Mouse (Mus musculus) hindbrain, embryonic 12.5 days (tissue): ENCODE measurements at regions not wholly inside any gene's neighbourhood (a gene's known extent, or its start where the extent isn't known, plus 50 kb on each side); places are given as distances from the start of the nearest gene placed in this dataset.

ENCODE experiments used
- ATAC-seq: fragments of 200-750 bp; cut with Nextera tagmentation; 2 replicates; pipeline ENCODE4 v1.8.0; 2017; ENCODE audit warnings: moderate TSS enrichment; ENCODE audit not compliant: low FRiP score
- H3K27ac ChIP-seq: fragments of 300-500 bp; sonication (generic); 2 replicates; pipeline ENCODE4 v1.5.1; 2016; ENCODE audit warnings: mild to moderate bottlenecking
- H3K27me3 ChIP-seq: fragments of 300-500 bp; sonication (generic); 2 replicates; pipeline ENCODE4 v1.6.1; 2016; ENCODE audit warnings: mild to moderate bottlenecking
- H3K36me3 ChIP-seq: fragments of 300-500 bp; sonication (generic); 2 replicates; pipeline ENCODE4 v1.6.1; 2016; ENCODE audit warnings: mild to moderate bottlenecking
- H3K4me1 ChIP-seq: fragments of 300-500 bp; sonication (generic); 2 replicates; pipeline ENCODE4 v1.6.1; 2016
- H3K4me2 ChIP-seq: fragments of 300-500 bp; sonication (generic); replicated peaks from 2 replicates; pipeline ENCODE4 v1.6.1; 2016; ENCODE audit warnings: mild to moderate bottlenecking
- H3K4me3 ChIP-seq: fragments of 300-500 bp; sonication (generic); 2 replicates; pipeline ENCODE4 v1.5.1; 2016; ENCODE audit warnings: mild to moderate bottlenecking
- H3K9ac ChIP-seq: fragments of 300-500 bp; sonication (generic); 2 replicates; pipeline ENCODE4 v1.6.1; 2016; ENCODE audit warnings: mild to moderate bottlenecking, moderate library complexity
- H3K9me3 ChIP-seq: fragments of 300-500 bp; sonication (generic); replicated peaks from 2 replicates; pipeline ENCODE4 v1.6.1; 2016; ENCODE audit warnings: mild to moderate bottlenecking
- WGBS: fragments of 180-500 bp; shearing (Covaris S2); methylation state at CpG from one replicate; pipeline ENCODE4 v1.1.7; 2016; 5-methylcytosine and 5-hydroxymethylcytosine counted together

DNA sequence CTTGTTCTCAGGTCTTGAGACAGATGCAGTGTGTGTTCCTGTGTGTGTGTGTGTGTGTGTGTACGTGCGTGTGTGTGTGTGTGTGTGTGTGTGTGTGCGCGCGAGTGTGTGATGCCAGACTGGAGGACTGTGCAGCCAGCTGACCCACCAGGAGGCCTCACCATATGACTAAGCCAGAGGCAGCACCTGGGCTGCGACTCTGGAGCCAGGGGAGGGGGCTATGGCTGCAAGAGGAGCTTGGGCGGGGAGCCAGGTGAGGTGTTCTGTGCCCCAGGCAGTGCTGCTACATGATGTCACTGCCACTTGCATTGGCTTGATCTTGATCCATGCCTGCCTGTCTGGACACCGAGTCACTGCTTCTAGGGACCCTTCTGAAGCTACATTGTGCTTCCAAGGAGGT, 517.1 kb downstream of the Vrk1 start:
- H3K27ac ChIP-seq = no peak overlapping the region
- ATAC-seq = 0 out of 2 replicates have a peak, but pooled peaks have one; percentile 38
- WGBS = 58% methylated on average over 8 of the region's 8 CpGs

DNA sequence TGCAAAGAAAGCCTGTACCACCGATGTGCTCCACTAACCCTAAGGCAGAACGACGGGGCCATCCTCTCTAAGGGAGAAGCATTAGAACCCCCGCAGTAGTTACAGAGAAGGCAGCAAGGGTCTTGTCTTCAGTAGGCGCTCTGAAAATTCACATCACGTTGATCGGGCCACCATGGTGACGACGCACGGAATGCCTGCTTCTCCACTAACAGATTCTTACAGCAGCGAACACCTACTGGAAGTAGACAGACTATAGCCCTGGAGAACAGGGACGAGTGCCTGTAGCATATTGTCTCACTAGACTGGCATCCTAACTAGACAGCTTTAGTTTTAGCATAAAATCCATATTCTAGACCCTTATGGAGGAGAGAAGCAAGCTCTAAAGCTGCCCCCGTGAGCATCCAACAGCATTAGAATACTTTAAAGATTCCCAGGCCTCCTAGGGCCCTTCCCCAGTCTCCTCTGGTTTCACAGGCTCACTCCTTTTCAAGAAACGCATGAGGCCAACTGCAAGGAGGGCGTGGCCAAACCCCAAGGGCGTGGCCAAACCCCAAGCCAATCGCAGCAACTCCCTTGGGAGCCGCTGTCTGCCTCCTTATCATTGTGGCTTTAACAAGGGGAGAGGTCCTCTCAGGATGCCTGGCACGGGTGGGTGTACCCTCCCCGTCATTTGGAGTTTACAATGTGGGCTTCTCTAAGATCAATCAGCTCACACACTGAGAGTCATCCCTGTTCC, 517.8 kb downstream of the Vrk1 start:
- no peak overlapping the region for H3K9ac ChIP-seq
- H3K4me3 ChIP-seq = no peak overlapping the region
- H3K36me3 ChIP-seq = no peaks in the 10 kb centered on the region

More for the DNA sequence above, 517.1 kb downstream of the Vrk1 start:
- Histone ChIP-seq H3K9ac (no peak overlapping the region), H3K4me1 (peaks cover 16% of the 10 kb centered on the region), H3K9me3 (no peaks in the 10 kb centered on the region), H3K36me3 (no peaks in the 10 kb centered on the region), H3K4me2 (no peak overlapping the region; the same call in 1 of the 2 replicates), H3K27me3 (peaks cover 17% of the 10 kb centered on the region; the same call in 1 of the 2 replicates), H3K4me3 (no peak overlapping the region)

DNA sequence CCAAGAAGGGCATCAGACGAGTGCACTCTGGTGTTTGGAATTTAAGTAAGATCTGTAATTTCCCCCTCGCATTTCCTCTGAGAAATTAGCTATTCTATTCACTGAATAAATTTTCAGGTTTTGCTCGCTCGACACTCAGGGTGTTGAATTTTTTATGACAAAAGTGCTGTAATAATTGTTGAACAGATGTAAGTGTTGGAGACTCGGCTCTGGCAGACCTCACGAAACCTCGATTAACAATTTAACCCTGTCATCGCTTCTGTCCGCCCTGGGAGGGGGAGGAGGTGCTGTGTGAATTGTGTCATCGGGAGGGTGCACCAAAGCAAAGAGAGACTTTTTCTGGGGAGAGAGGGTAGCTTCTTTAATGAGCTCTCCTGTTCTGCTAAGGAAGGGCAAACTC, 518.5 kb downstream of the Vrk1 start:
- Histone ChIP-seq H3K4me1 (peaks cover 16% of the 10 kb centered on the region), H3K4me3 (no peak overlapping the region), H3K27me3 (peaks cover 17% of the 10 kb centered on the region; the same call in 1 of the 2 replicates), H3K4me2 (no peak overlapping the region), H3K36me3 (no peaks in the 10 kb centered on the region), H3K9me3 (no peaks in the 10 kb centered on the region), H3K27ac (no peak overlapping the region), H3K9ac (no peak overlapping the region)
- 34% methylated on average over 10 of the region's 10 CpGs for whole genome bisulfite sequencing
- no peak for ATAC-seq

More for the DNA sequence above, 517.8 kb downstream of the Vrk1 start:
- ATAC-seq = peak; percentile 54
- Histone ChIP-seq H3K4me2 (peak overlapping the region; percentile 33), H3K27ac (no peak overlapping the region), H3K4me1 (peaks cover 16% of the 10 kb centered on the region), H3K27me3 (peaks cover 17% of the 10 kb centered on the region; the same call in 1 of the 2 replicates), H3K9me3 (no peaks in the 10 kb centered on the region)
- 6% methylated on average over 20 of the region's 20 CpGs for WGBS

DNA sequence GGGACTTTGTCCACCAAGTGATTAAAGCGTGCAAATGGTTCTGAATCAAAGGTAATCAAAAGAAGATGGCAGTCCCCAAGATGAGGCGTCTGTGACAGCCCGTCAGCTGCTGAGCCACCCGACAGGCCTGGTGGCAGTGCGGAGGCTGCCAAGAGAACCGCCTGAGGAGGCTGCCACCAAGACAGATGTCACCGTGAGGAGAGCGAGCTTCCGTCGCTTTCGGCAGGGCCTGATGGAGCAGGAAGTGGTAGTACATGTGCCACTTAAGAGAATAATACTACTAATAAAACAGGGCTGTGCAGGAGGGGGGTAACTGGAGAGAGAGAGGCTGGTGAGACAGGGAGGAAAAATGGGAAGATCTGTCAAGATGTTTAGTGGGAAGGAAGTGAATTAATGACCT, 519.1 kb downstream of the Vrk1 start:
- Histone ChIP-seq H3K4me2 (no peak overlapping the region), H3K36me3 (no peaks in the 10 kb centered on the region), H3K27me3 (peaks cover 20% of the 10 kb centered on the region), H3K4me3 (no peak overlapping the region), H3K4me1 (peaks cover 16% of the 10 kb centered on the region), H3K27ac (no peak overlapping the region), H3K9me3 (no peaks in the 10 kb centered on the region), H3K9ac (no peak overlapping the region)
- WGBS = 34% methylated on average over 11 of the region's 11 CpGs
- ATAC-seq = 0 out of 2 replicates have a peak, but pooled peaks have one; percentile 35

DNA sequence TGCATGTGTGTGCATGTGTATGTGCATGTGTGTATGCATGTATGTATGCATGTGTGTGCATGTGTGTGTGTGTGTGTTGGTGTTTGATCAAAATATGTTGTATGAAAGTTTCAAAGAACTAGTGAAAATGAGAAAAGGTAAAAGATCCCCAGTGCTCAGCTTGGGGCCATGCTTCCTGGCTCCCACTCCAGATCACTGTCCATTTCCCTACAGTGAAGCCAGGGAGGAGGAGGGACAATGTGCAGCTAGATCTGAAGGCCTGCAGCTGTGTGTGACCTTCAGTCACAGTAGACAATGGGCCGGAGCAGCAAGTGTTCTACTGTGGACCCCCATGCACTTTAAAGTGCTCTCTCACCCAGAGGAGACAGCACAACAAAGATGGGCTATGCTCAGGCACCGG, 525.1 kb downstream of the Vrk1 start:
- no peak for ATAC-seq
- 31% methylated on average over 2 of the region's 2 CpGs for WGBS
- H3K4me1 ChIP-seq = peaks cover 7% of the 10 kb centered on the region; the same call in 1 of the 2 replicates

DNA sequence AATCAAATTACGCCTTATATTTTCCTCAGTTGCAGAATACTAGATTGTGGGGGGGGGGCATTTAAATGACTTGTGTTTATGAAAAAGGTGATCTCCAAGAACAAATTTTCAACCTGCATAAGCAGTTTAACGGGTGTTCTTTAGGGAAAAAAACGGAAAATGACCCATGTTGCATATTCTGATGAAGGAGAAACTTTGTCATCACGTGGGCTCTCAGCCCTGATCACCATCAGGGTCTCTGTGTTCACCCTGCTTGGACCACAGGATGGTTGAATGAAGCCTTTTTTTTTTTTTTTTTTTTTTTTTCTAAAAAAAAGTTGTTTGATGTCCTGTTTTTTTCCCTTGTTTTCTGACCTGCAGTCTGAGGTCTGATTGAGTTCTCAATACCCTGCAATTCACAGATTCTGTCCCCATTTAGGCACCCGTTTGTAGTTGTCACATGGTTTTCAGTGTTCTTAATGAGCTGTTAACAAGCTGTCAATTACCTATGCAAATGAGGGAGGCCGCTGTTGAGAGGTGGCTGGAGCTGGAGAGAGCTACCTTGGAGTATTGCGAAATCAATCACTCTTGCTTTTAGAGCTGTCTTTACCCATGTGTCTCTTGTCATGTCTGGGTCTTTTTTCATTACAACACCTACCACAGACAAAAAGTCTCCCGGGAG, 525.7 kb downstream of the Vrk1 start:
- no peak overlapping the region for H3K4me3 ChIP-seq
- H3K36me3 ChIP-seq = no peaks in the 10 kb centered on the region
- WGBS = 24% methylated on average over 8 of the region's 8 CpGs
- H3K9me3 ChIP-seq = 0 out of 2 replicates have a peak, but pooled peaks cover 4% of the 10 kb centered on the region
- H3K4me2 ChIP-seq = 0 out of 2 replicates have a peak overlapping the region, but pooled peaks have one; percentile 15
- H3K4me1 ChIP-seq = peaks cover 7% of the 10 kb centered on the region; the same call in 1 of the 2 replicates
- ATAC-seq = peak; percentile 85
- no peak overlapping the region for H3K9ac ChIP-seq
- no peak overlapping the region for H3K27ac ChIP-seq
- H3K27me3 ChIP-seq = peaks cover 21% of the 10 kb centered on the region

More for the DNA sequence above, 525.1 kb downstream of the Vrk1 start:
- H3K36me3 ChIP-seq = no peaks in the 10 kb centered on the region
- peaks cover 27% of the 10 kb centered on the region for H3K27me3 ChIP-seq
- no peak overlapping the region for H3K4me3 ChIP-seq
- no peak overlapping the region for H3K27ac ChIP-seq
- 0 out of 2 replicates have a peak, but pooled peaks cover 4% of the 10 kb centered on the region for H3K9me3 ChIP-seq
- no peak overlapping the region for H3K4me2 ChIP-seq
- H3K9ac ChIP-seq = no peak overlapping the region

DNA sequence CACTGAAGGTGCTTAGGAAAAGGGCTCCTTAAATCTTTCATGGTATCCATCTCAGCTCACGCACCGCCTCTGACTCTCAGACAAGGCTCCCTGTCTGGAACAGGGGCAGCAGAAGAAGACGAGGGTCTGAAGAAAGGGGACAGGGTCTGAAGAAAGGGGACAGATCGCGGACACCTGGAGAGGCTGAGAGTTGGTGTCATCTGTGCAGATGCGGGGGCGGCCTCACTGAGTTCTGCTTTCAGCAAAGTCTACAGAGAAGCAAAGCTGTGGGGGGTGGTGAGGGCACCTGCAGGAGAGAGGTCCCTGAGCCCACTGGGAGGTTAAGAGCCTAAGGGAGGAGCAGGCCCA, 526.2 kb downstream of the Vrk1 start:
- WGBS = 14% methylated on average over 7 of the region's 7 CpGs
- Histone ChIP-seq H3K4me1 (peaks cover 7% of the 10 kb centered on the region; the same call in 1 of the 2 replicates), H3K36me3 (no peaks in the 10 kb centered on the region), H3K4me3 (no peak overlapping the region), H3K27me3 (peaks cover 18% of the 10 kb centered on the region), H3K9ac (no peak overlapping the region), H3K27ac (no peak overlapping the region), H3K4me2 (0 out of 2 replicates have a peak overlapping the region, but pooled peaks have one; percentile 15), H3K9me3 (0 out of 2 replicates have a peak, but pooled peaks cover 4% of the 10 kb centered on the region)
- 0 out of 2 replicates have a peak, but pooled peaks have one; percentile 6 for ATAC-seq

DNA sequence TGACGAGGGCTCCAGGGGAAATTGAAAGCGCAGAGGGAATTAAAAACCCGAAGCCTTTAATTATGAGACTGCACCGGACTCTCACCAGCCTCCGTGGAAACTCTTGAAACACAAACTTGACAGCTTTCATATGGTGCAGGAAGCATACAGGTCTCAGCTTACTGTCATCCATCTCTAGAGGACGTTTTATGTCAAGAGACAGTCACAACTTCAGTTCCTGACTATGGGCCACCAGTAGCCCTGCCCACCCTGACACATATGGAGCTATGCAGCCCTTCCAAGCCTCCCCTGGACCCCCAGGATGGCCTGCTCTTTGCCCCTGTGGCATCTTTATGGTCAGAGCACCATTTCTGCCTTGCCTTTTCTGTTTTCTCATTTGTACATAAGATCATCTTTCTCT, 530.0 kb downstream of the Vrk1 start:
- H3K27ac ChIP-seq = no peak overlapping the region
- H3K27me3 ChIP-seq = peaks cover 12% of the 10 kb centered on the region
- no peak overlapping the region for H3K9ac ChIP-seq
- no peaks in the 10 kb centered on the region for H3K36me3 ChIP-seq
- H3K4me3 ChIP-seq = no peak overlapping the region
- 67% methylated on average over 6 of the region's 6 CpGs for WGBS
- H3K4me2 ChIP-seq = no peak overlapping the region
- H3K9me3 ChIP-seq = 0 out of 2 replicates have a peak, but pooled peaks cover 4% of the 10 kb centered on the region
- peaks cover 7% of the 10 kb centered on the region; the same call in 1 of the 2 replicates for H3K4me1 ChIP-seq
- no peak for ATAC-seq

DNA sequence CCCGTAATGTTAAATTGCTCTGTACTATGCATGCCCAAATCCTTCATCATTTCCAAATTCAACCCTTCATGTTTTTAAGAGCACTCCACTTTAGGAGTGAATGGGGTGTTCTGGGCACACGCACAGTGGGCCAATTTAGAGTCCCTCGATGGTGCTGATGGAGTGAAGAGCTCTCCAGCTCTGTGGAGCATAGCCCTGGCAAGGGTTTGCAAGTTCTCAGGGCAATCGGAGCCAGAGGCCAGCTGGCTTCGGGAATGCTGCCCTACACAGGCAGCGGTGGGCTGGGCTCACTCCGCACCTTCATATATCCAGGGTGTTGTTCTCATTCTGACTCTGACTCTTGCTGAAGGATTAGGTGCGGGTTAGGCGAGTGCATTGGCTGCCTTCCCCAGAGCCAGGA, 549.5 kb downstream of the Vrk1 start:
- H3K36me3 ChIP-seq = no peaks in the 10 kb centered on the region
- no peak overlapping the region for H3K4me3 ChIP-seq
- no peaks in the 10 kb centered on the region for H3K27me3 ChIP-seq
- no peak for ATAC-seq
- no peak overlapping the region for H3K4me2 ChIP-seq
- no peaks in the 10 kb centered on the region for H3K4me1 ChIP-seq
- 88% methylated on average over 9 of the region's 9 CpGs for WGBS
- H3K27ac ChIP-seq = no peak overlapping the region
- H3K9me3 ChIP-seq = no peaks in the 10 kb centered on the region
- no peak overlapping the region for H3K9ac ChIP-seq

DNA sequence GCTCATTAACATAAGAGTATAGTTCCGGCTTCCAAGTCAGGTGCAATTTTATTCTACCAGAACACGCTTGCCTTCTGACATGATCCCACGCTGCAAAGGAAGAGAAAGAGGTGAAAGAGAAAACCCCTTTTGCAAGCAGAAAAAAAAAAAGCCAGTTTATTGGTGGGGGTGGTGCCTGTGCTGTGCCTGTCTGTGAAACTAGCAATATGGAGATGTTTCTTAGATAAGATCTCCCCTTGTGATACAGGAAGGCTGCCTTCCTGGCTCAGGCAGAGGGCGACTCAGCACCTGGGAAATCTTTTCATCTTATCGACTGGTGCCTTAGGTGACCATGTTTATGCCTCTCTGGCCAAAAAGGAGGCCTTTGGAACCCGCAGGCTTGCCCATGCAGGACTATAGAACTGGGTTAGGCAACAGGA, 555.2 kb downstream of the Vrk1 start:
- Histone ChIP-seq H3K27ac (no peak overlapping the region), H3K4me1 (peaks cover 4% of the 10 kb centered on the region; the same call in 1 of the 2 replicates), H3K9ac (no peak overlapping the region), H3K27me3 (0 out of 2 replicates have a peak, but pooled peaks cover 3% of the 10 kb centered on the region), H3K9me3 (no peaks in the 10 kb centered on the region), H3K4me2 (no peak overlapping the region), H3K36me3 (no peaks in the 10 kb centered on the region), H3K4me3 (no peak overlapping the region)
- 25% methylated on average over 6 of the region's 6 CpGs for WGBS
- ATAC-seq = no peak

DNA sequence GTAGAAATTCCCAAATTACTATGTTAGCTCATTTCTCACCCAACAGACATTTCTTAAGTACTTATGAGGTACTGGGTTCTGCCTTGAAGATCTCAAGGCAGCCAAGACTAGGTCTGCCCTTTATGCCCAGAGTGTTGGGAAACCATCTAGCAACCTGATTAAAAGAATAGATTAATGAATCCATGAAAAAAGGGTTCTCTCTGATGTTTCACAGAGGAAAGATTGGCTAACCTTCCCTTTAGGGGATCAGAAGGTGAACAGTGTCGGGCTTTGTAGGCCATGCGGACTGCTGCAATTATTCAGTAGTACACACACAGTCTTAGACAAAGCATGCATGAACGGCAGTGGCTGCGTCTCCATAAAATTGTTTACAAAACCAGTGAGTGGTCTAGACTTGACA, 556.3 kb downstream of the Vrk1 start:
- Histone ChIP-seq H3K9me3 (no peaks in the 10 kb centered on the region), H3K4me2 (no peak overlapping the region), H3K4me1 (peaks cover 4% of the 10 kb centered on the region; the same call in 1 of the 2 replicates), H3K9ac (no peak overlapping the region), H3K4me3 (no peak overlapping the region), H3K27ac (no peak overlapping the region), H3K36me3 (no peaks in the 10 kb centered on the region), H3K27me3 (0 out of 2 replicates have a peak, but pooled peaks cover 3% of the 10 kb centered on the region)
- 89% methylated on average over 4 of the region's 4 CpGs for WGBS
- no peak for ATAC-seq

DNA sequence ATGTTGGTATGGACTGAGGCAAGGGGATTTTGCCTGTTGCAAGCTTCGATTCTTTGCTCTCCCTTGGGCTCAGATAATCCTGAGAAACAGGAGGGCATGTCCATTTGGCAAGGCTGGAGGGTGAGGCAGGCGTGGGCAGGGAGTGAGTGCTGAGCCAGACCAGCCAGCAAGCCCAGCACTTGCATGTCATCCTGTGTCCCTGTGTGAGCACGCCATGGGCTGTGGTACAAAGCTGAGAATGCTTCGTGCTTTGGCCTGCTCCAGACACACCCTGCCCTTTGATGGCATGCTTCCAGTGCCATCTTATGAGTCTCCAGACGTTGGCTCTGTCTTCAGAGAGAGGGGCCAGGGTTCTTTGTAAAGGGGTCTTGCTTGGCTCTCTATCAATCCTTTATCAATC, 557.1 kb downstream of the Vrk1 start:
- Histone ChIP-seq H3K4me2 (no peak overlapping the region), H3K4me1 (peaks cover 4% of the 10 kb centered on the region; the same call in 1 of the 2 replicates), H3K9ac (no peak overlapping the region), H3K27me3 (0 out of 2 replicates have a peak, but pooled peaks cover 3% of the 10 kb centered on the region), H3K27ac (no peak overlapping the region), H3K9me3 (no peaks in the 10 kb centered on the region), H3K36me3 (no peaks in the 10 kb centered on the region), H3K4me3 (no peak overlapping the region)
- no peak for ATAC-seq
- 80% methylated on average over 5 of the region's 5 CpGs for WGBS
